Mouse (Mus musculus) heart, adult 9 months (tissue): ENCODE results near the gene Olfr5.

ENCODE experiments used
- DNase-seq, 2 experiments: peaks; one replicate each; pipeline ENCODE4 v3.0.0; 2022; ENCODE audit warnings: low spot score in 2 of 2

Gene Olfr5

GRCm38 (mm10) chr7:6486841-6487240, at the start of gene Olfr5:
Olfr5 (minus strand) TSS chr7:6486941.
- DNase-seq = no peak

GRCm38 (mm10) chr7:6526141-6526540, 39.4 kb upstream of the Olfr5 start:
- DNase-seq = no peak

- no peak for DNase-seq
Observed at GRCm38 (mm10) chr7:6525001-6525400, 38.3 kb upstream of the Olfr5 start.

- no peak for DNase-seq
Observed at GRCm38 (mm10) chr7:6522850-6523249, 36.1 kb upstream of the Olfr5 start, which contains the start of gene Olfr1349. Olfr1349 (minus strand) TSS chr7:6522950.

- no peak for DNase-seq
Observed at GRCm38 (mm10) chr7:6521666-6522065, 34.9 kb upstream of the Olfr5 start.

GRCm38 (mm10) chr7:6508648-6509047, 21.9 kb upstream of the Olfr5 start, which contains the start of gene Olfr1348:
Olfr1348 (minus strand) TSS chr7:6508748.
- no peak for DNase-seq

GRCm38 (mm10) chr7:6499655-6500054, 12.9 kb upstream of the Olfr5 start, which contains the start of gene Olfr1347:
Olfr1347 (minus strand) TSS chr7:6499755.
- no peak for DNase-seq

- peak in 1 of 2 experiments; percentile 1 for DNase-seq
Observed at GRCm38 (mm10) chr7:6477633-6478032, 9.1 kb downstream of the Olfr5 start.

- DNase-seq = no peak
Observed at GRCm38 (mm10) chr7:6466951-6467350, 19.8 kb downstream of the Olfr5 start, which contains the start of gene Olfr1346. Olfr1346 (plus strand) TSS chr7:6467101.

- no peak for DNase-seq
Observed at GRCm38 (mm10) chr7:6456399-6456798, 30.3 kb downstream of the Olfr5 start.

GRCm38 (mm10) chr7:6455868-6456267, 30.9 kb downstream of the Olfr5 start, which contains the start of gene Olfr1336:
Olfr1336 (plus strand) TSS chr7:6456168.
- DNase-seq = no peak

- no peak for DNase-seq
Observed at GRCm38 (mm10) chr7:6447771-6448170, 39.0 kb downstream of the Olfr5 start.

GRCm38 (mm10) chr7:6441173-6441572, 45.6 kb downstream of the Olfr5 start:
- no peak for DNase-seq

- no peak for DNase-seq
Observed at GRCm38 (mm10) chr7:6438388-6438787, 48.4 kb downstream of the Olfr5 start, which contains the start of gene Olfr1344. Olfr1344 (plus strand) TSS chr7:6438688.

- DNase-seq = no peak
Observed at GRCm38 (mm10) chr7:6430342-6430741, 56.4 kb downstream of the Olfr5 start.

- DNase-seq = no peak
Observed at GRCm38 (mm10) chr7:6429381-6429780, 57.4 kb downstream of the Olfr5 start.
